Mouse (Mus musculus): ENCODE results near the gene Sgip1.

Gene Sgip1

GRCm38 (mm10) chr4:102840956-102841729 lies 100.0 kb downstream of the Sgip1 start:
- DNase-seq, result no peak

- no peak for DNase-seq
Observed at GRCm38 (mm10) chr4:102850498-102850897, 109.4 kb downstream of the Sgip1 start.

GRCm38 (mm10) chr4:102851161-102851560 lies 110.1 kb downstream of the Sgip1 start:
- no peak for DNase-seq

- no peak for DNase-seq
Observed at GRCm38 (mm10) chr4:102852290-102852689, 111.2 kb downstream of the Sgip1 start.

- DNase-seq, result no peak
Observed at GRCm38 (mm10) chr4:102852808-102853207, 111.7 kb downstream of the Sgip1 start.

- no peak for DNase-seq
Observed at GRCm38 (mm10) chr4:102853330-102854022, 112.4 kb downstream of the Sgip1 start.

GRCm38 (mm10) chr4:102854928-102855892 lies 114.1 kb downstream of the Sgip1 start:
- no peak for DNase-seq

DNA sequence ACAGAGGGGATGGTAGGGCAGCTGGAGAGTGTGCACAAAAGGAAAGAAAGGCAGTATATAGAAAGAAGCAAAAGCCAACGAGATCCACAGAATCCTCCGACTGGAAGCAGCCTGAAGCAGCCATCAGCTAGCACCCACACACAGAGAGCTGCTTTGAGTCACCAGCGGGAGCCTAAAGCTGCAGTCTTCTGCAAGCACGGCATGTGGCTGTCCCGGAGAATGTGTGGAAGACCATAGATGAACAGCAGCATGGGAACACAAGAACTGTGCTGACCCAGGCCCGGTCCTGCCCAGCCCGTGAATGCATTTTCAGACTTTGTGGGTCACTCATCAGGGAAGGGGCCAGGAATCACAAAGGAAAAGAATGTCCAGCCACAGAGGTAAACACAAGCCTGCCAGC lies 115.0 kb downstream of the Sgip1 start:
- DNase-seq, result no peak

- no peak for DNase-seq
Observed at GRCm38 (mm10) chr4:102859259-102860194, 118.4 kb downstream of the Sgip1 start.

GRCm38 (mm10) chr4:102862751-102863710 lies 121.9 kb downstream of the Sgip1 start:
- no peak for DNase-seq

DNA sequence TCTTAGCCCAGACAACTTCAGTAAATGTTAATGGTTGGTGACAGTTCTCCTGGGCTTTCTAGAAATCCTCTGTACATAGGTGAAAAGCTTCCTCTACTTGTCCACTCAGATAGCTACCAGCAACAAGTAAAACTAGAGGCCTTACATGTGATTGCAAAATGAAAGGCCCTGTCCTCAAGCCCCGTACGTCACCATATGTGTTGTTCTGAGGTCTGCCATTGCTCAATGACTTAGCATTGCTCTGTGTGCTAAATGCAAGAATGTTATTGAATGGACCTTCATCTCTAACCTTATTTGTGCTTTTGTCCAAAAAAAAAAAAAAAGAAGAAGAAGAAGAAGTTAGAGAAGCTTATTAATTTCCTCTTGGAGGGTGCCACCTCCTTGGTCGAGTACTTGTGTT lies 125.4 kb downstream of the Sgip1 start:
- DNase-seq, result no peak

DNA sequence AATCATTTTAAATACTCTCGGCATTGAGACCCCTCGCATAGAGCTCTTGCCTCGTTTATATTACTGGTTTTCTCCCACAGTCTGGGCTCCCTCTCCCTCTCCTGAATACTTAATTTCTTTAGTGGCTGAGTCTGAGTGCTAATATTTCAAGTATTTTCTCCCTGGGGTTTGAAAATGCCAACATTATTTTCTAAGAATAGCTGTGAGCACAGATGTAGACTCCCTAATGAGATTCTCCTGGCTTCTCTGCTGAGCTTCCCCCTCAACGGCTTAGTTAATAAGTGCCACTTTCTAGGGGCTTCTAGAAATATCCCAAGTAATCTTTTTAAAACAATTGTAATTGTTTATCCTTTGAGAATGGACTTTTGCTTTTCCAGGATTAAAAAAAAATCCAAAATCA lies 130.2 kb downstream of the Sgip1 start:
- no peak for DNase-seq

DNA sequence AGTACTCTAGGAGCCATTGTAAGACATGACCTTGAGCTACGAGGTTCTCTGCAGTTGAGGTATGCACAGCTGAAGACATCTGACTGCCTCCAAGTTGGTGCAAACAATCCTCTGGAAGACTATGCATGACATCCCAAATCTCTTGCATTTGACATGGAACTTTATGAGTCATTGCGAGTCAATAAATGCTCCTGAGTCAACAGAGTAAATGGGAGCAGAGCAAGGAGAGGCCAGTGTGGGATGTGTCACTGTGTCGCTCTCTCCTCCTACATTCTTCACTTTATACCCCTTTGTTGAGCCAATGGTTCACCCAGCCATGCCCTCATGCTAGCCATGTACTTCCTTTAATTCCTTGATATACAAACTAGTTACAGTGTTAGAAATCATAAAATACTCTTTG lies 142.0 kb downstream of the Sgip1 start:
- no peak for DNase-seq

- DNase-seq, result no peak
Observed at GRCm38 (mm10) chr4:102884228-102884627, 143.1 kb downstream of the Sgip1 start.

DNA sequence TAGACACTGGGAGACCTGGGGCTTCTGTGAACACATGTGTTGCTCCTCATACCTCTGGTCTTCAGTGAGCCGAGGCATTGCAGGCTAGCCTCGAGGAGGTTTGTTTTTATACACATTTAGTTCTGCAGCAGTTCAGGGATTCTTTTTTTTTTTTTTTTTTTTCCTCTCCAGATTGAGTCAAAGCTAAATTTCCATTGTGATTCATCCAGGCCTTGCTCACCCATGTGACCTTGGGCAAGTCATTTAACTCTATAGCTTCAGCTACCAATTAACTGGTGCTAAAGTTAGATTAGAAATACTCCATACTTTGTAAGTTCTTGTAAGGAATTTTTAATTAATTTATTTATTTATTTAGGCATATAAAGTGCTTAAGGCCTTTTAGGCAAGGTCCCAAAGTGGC lies 145.4 kb downstream of the Sgip1 start:
- DNase-seq, result no peak

GRCm38 (mm10) chr4:102886902-102887301 lies 145.8 kb downstream of the Sgip1 start:
- no peak for DNase-seq

DNA sequence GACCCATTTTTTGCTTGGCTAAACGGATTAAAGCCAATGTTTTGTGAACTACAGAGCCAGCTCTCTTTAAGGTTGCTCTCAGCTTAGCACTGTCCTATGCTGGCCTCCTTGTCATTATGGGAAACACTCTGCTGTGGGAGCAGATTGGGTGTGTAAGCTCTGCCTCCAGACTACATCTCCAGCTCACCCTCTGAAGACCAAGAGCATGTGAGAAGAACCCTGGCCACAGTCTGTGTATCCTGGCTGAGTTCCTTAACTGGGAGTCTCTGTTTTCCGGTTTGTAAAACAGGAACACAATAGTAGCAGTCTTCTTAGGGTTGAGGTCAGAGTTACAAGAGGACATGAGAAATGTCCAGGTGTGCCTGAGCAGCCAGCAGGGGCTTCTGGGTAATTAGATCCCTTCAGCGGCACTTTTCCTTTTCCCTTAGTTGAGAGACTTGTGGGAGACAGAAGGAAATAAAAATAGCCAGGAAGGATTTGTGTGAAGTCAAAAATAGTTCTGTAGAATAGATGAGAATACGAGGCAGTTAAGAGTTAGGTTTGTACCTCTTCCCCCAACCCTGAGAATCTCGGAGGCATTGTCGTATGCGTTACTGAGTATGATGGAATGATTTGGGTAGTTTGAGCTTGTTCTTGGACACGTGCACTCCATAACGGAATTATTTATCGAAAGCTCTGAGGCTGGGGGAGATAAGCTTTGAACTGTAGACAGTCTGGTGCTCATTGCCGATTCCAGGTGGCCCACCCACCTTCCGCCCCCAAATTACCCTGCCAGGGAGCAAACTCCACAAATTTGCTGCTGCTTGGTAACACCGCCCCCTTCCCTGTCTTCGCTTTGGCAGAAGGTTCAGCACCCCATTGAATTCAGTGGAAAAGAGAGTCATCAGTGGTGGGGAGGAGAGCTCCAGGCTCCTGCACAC lies 146.9 kb downstream of the Sgip1 start:
- no peak for DNase-seq

DNA sequence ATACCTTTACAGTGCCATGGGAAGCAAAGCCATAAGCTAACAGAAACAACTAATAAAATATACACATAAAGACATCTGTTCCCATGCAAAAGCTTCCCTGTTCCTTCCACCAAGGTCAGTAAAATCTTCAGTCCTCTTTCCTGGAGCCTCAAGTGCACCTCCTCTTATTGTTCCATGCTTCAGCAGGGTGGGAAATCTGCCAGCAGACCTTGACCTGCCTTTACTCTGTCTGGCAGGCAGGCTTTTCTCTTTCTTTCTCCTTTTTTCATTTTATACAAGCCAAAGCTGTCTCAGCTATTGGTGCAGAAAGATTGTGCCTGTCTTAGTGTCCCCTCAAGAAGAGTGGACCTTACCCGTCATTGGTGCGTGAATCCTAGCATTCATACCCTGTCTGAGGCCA lies 154.8 kb downstream of the Sgip1 start:
- DNase-seq, result no peak

DNA sequence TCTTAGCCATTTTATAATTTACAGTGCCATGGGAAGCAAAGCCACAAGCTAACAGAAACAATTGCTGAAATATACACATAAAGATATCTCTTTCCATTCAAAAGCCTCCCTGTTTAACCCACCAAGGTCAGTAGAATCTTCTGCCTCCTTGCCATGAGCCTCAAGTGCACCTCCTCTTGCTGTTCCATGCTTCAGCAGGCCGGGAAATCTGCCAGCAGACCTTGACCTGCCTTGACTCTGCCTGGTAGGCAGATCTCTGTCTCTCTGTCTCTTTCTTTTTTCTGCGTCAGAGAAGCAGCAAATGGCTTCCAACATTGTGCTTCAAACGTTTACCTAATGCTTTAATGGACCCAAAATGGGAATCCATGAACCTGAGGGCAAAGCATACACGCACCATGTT lies 157.9 kb downstream of the Sgip1 start:
- peak; percentile 79 for DNase-seq

DNA sequence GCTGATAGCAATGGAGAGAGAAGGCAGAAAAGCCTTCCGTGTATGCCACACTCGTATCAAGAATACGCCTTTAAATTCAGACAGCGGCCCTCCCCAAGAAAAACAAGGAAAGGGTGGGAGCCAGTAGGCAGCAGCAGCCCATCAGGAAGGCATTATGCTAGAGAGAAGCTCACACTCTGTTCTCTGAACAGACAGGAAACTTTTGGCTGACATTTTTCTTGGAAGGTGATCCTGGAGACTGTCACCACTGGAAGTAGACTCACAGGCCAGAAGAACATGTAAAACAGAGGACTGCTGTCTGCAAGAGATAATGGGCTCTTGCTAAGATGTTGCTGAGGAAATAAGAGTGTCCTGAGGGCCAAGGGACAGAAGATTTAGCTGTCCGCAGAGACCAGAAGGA lies 158.6 kb downstream of the Sgip1 start:
- no peak for DNase-seq
